ENCODE assay signal across 16 mouse cellular contexts in the genomic region with DNA sequence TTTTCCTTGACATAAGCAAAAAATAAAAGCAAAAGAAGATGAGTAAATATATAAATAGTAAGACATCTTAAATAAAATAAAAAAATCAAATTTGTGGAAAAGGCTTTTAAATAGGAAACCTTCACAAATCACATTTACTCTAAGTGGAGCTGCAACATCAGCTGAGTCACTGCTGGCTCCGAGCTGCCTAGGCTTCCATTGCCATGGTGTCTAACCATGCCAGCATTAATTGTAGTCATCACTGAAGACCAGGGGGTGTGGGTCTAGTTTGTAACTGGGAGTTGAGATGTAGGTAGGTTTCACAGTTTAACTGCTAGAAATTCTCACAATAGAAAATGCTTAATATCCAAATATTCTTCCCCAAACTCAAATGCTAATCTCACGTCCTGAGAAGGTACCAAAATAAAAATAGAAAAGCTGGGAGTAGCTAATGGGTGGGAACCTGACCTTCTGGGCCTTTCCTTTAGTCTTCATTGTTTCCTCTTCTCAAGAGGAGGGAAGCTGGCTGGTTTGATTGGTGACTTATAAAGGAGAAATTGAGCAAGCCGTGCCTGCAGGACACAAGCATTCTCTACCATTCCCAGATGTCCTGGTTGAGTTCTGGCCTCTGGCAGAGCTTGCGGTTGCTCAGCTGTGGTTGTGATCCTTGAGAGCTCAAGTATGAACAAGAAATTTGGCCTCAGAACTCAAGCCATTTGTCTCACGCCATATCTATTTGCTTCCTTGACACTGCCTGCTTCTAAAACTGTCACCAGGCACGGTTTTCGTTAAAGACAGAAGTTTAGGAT.
DNase-seq lines count a peak whose midpoint lies in the region; ATAC-seq lines count a peak whose summit lies in the region.
"Had no signal": no experiment of that assay in that cellular context is flagged by ENCODE, and none has a peak within 500 bp of the region (broad histone marks: within the 10 kb centered on the region; RNA-seq: fewer than 3 reads in every experiment).

No protein-coding gene starts in this region.

- H3K27ac ChIP-seq in embryonic facial prominence, embryonic 10.5 days (replicated peaks), result peak overlapping the region; percentile 44
- H3K27ac ChIP-seq in forebrain, embryonic 12.5 days, result no peak overlapping the region
- H3K27ac ChIP-seq: hindbrain, postnatal 0 days; liver, embryonic 15.5 days; neural tube, embryonic 12.5 days had no signal

- no peaks in the 10 kb centered on the region for H3K36me3 ChIP-seq in embryonic facial prominence, embryonic 10.5 days (replicated peaks)
- H3K36me3 ChIP-seq in forebrain, embryonic 12.5 days (replicated peaks), result no peaks in the 10 kb centered on the region
- H3K36me3 ChIP-seq: liver, embryonic 15.5 days; neural tube, embryonic 12.5 days had no signal

- ATAC-seq in forebrain, embryonic 12.5 days (ENCODE audit: low FRiP score), result no peak
- ATAC-seq: hindbrain, postnatal 0 days had no signal

- H3K9me3 ChIP-seq in embryonic facial prominence, embryonic 10.5 days, result no peaks in the 10 kb centered on the region
- H3K9me3 ChIP-seq in forebrain, embryonic 12.5 days, result no peaks in the 10 kb centered on the region
- H3K9me3 ChIP-seq: liver, embryonic 15.5 days; neural tube, embryonic 12.5 days had no signal

- peak; percentile 45 to 72 for DNase-seq in heart, adult 18-20 months
- DNase-seq in heart, adult 8-10 months (ENCODE audit: low spot score), result no peak
- peak; percentile 53 for DNase-seq in 3T3-L1 (ENCODE audit: low read depth, low spot score)
- no peak for DNase-seq in embryonic facial prominence, embryonic 10.5 days (ENCODE audit: low spot score)
- DNase-seq in heart, postnatal 25 days (ENCODE audit: low spot score), result peak; percentile 25
- no peak for DNase-seq in thymus, postnatal 0 days (ENCODE audit: low spot score)
- DNase-seq in left cerebral cortex, adult 11 months (ENCODE audit: low spot score), result no peak
- DNase-seq: adrenal gland, postnatal 14 days; cerebellum, adult 9-10 months; embryo, embryonic 11 days; lung, postnatal 10 days; right cerebral cortex, postnatal 25 days had no signal

- 82% methylated on average over 7 of the region's 7 CpGs for WGBS in embryonic facial prominence, embryonic 10.5 days
- 81% methylated on average over 7 of the region's 7 CpGs for WGBS in forebrain, embryonic 12.5 days

- 0 out of 2 replicates have a peak, but pooled peaks cover 4% of the 10 kb centered on the region for H3K4me1 ChIP-seq in embryonic facial prominence, embryonic 10.5 days
- no peaks in the 10 kb centered on the region for H3K4me1 ChIP-seq in forebrain, embryonic 12.5 days
- H3K4me1 ChIP-seq: liver, embryonic 15.5 days; neural tube, embryonic 12.5 days had no signal

- intact Hi-C loops in heart, postnatal 25 days (cut with DNase I), result no loop called here

- H3K4me2 ChIP-seq in forebrain, embryonic 12.5 days, result no peak overlapping the region
- H3K4me2 ChIP-seq: liver, embryonic 15.5 days; neural tube, embryonic 12.5 days had no signal

- no peaks in the 10 kb centered on the region for H3K27me3 ChIP-seq in embryonic facial prominence, embryonic 10.5 days (replicated peaks; ENCODE audit: low read depth, poor library complexity, severe bottlenecking)
- no peaks in the 10 kb centered on the region for H3K27me3 ChIP-seq in forebrain, embryonic 12.5 days
- H3K27me3 ChIP-seq: liver, embryonic 15.5 days; neural tube, embryonic 12.5 days had no signal

- H3K4me3 ChIP-seq in embryonic facial prominence, embryonic 10.5 days, result no peak overlapping the region
- no peak overlapping the region for H3K4me3 ChIP-seq in forebrain, embryonic 12.5 days (replicated peaks)
- H3K4me3 ChIP-seq: liver, embryonic 15.5 days; neural tube, embryonic 12.5 days had no signal

- H3K9ac ChIP-seq in forebrain, embryonic 12.5 days, result no peak overlapping the region
- H3K9ac ChIP-seq: liver, embryonic 15.5 days; neural tube, embryonic 12.5 days had no signal

Comparison
In these comparisons a context has a peak if more than half of its experiments do, and no peak if none do; other contexts are left out.
1. DNase-seq: peak in heart, adult 18-20 months (2 of 2), 3T3-L1 (single experiment) and heart, postnatal 25 days (single experiment); none in heart, adult 8-10 months (single experiment), embryonic facial prominence, embryonic 10.5 days (single experiment), thymus, postnatal 0 days (single experiment) and left cerebral cortex, adult 11 months (single experiment).